Mouse (Mus musculus) liver, embryonic 14.5 days (tissue): Measurements from ENCODE around the gene St8sia4. TPM values are rescaled to one million over a fixed set of nuclear protein-coding genes. Genes with fewer than 3 reads are reported as not detected.

Experiments
- ATAC-seq: fragments of 200-750 bp; cut with Nextera tagmentation; 2 replicates; pipeline ENCODE4 v1.8.0; 2017; ENCODE audit warnings: moderate number of reproducible peaks, mild to moderate bottlenecking, moderate library complexity; ENCODE audit not compliant: insufficient read depth
- DNase-seq, 3 experiments: peaks; one replicate each; pipeline ENCODE4 v3.0.0-alpha.2; 2012 to 2013; ENCODE audit warnings: low read depth in 3 of 3, low spot score in 3 of 3
- H3K27ac ChIP-seq: fragments of 300-500 bp; sonication (generic); 2 replicates; pipeline ENCODE4 v1.5.1; 2014; ENCODE audit warnings: moderate library complexity, mild to moderate bottlenecking, control low read depth, inconsistent platforms
- H3K27me3 ChIP-seq: fragments of 300-500 bp; sonication (generic); 2 replicates; pipeline ENCODE4 v1.6.1; 2014; ENCODE audit warnings: mild to moderate bottlenecking, low read length, moderate library complexity; ENCODE audit not compliant: control insufficient read depth, insufficient read depth
- H3K36me3 ChIP-seq: fragments of 300-500 bp; sonication (generic); replicated peaks from 2 replicates; pipeline ENCODE4 v1.6.1; 2014; ENCODE audit warnings: low read depth; ENCODE audit not compliant: control insufficient read depth, insufficient read depth
- H3K4me1 ChIP-seq, 2 experiments: fragments of 200-500 bp in 1 of 2; fragments of 300-500 bp in 1 of 2; sonication (generic) in 1 of 2; replicated peaks; 2 replicates each; pipeline ENCODE4 v1.6.1; 2012 to 2014; ENCODE audit warnings: antibody characterized with exemption in 1 of 2, inconsistent platforms in 1 of 2, low read length in 1 of 2; ENCODE audit not compliant: control insufficient read depth in 2 of 2, insufficient read depth in 2 of 2
- H3K4me2 ChIP-seq: fragments of 300-500 bp; sonication (generic); 2 replicates; pipeline ENCODE4 v1.6.1; 2014; ENCODE audit warnings: low read depth, mild to moderate bottlenecking, control low read depth, moderate library complexity
- H3K4me3 ChIP-seq, 2 experiments: fragments of 200-500 bp in 1 of 2; fragments of 300-500 bp in 1 of 2; sonication (generic) in 1 of 2; 2 replicates each; pipeline ENCODE4 v1.5.1; 2012 to 2014; ENCODE audit warnings: low read depth in 2 of 2, low read length in 2 of 2, mild to moderate bottlenecking in 2 of 2, control low read depth in 1 of 2, inconsistent platforms in 1 of 2, moderate library complexity in 1 of 2; ENCODE audit not compliant: insufficient read depth in 1 of 2
- H3K9ac ChIP-seq: fragments of 300-500 bp; sonication (generic); replicated peaks from 2 replicates; pipeline ENCODE4 v1.6.1; 2014; ENCODE audit warnings: mild to moderate bottlenecking, control low read depth, moderate library complexity
- H3K9me3 ChIP-seq: fragments of 300-500 bp; sonication (generic); 2 replicates; pipeline ENCODE4 v1.6.1; 2016; ENCODE audit warnings: low read length, mixed read lengths; ENCODE audit not compliant: control insufficient read depth
- CTCF ChIP-seq: IDR thresholded peaks from 2 replicates; pipeline ENCODE4 v1.5.1; 2016; ENCODE audit warnings: antibody characterized with exemption, low read depth, control low read depth
- EP300 ChIP-seq: IDR thresholded peaks from 2 replicates; pipeline ENCODE4 v1.6.1; 2016; ENCODE audit warnings: antibody characterized with exemption, low read depth
- WGBS: fragments of 180-500 bp; shearing (Covaris S2); extraction: QIAGEN DNeasy Blood & Tissue Kit; methylation state at CpG from one replicate; pipeline ENCODE4 v1.1.7; 2014; ENCODE audit not compliant: insufficient replicate concordance; 5-methylcytosine and 5-hydroxymethylcytosine counted together
- polyA plus RNA-seq, 2 experiments: library from polyadenylated mRNA; depleted of rRNA in 1 of 2; stranded (reverse) in 1 of 2; unstranded in 1 of 2; fragments of >200 nt; fragmentation: Nextera tagmentation in 1 of 2; extraction: Ambion mirVana in 1 of 2; gene quantifications; 2 replicates each; pipeline versions ENCODE4 v1.2.1 to v1.2.3; 2012 to 2014

St8sia4 gene
- polyA plus RNA-seq, 2 experiments: 0.70 to 1.9 TPM

DNA sequence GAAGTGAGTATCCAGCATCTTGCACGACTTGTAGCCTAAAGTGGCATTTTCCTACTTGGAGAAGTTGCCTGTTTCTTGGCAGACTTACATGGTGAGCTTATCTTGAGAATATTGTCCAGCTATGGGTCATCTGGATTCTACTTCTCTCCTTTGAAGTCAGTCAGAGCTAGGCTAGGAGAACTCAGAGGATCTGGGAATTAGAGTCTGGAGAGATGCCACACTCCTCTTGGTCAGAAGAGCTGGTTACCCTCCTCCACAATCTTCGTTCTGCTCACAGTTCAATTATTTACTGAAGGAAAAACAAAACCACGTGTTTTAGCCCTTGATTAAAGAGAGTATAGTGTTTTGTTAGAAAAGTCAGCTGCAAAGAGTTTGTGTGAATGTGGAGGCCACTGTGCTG, 125.9 kb downstream of the St8sia4 start:
- no peak for DNase-seq
- TF ChIP-seq EP300 (no peak), CTCF (no peak)
- Histone ChIP-seq H3K27ac (no peak overlapping the region), H3K4me3 (no peak overlapping the region), H3K9ac (no peak overlapping the region), H3K4me1 (no peaks in the 10 kb centered on the region), H3K9me3 (no peaks in the 10 kb centered on the region), H3K27me3 (no peaks in the 10 kb centered on the region), H3K36me3 (no peaks in the 10 kb centered on the region), H3K4me2 (no peak overlapping the region)
- ATAC-seq: no peak
- WGBS: 49% methylated on average over 3 of the region's 3 CpGs
